Mouse (Mus musculus) thymus, postnatal 10 days (tissue): Measurements from ENCODE around the gene Pak1.
"Not testable (repeated sequence)": the region's sequence is repeated elsewhere in the genome, so short reads cannot be mapped to it uniquely, and the experiment has no call there.

Experiments
- DNase-seq, 2 experiments: peaks; one replicate each; pipeline ENCODE4 v3.0.0; 2021; ENCODE audit warnings: low spot score in 2 of 2

The Pak1 gene

GRCm38 (mm10) chr7:97849557-97849956 lies 61.2 kb downstream of the Pak1 start:
- not testable (repeated sequence) for DNase-seq

- no peak for DNase-seq
Observed at GRCm38 (mm10) chr7:97850331-97850730, 62.0 kb downstream of the Pak1 start.

- DNase-seq, result no peak
Observed at GRCm38 (mm10) chr7:97863512-97863911, 75.2 kb downstream of the Pak1 start.

- no peak for DNase-seq
Observed at GRCm38 (mm10) chr7:97864531-97864930, 76.2 kb downstream of the Pak1 start.

- DNase-seq, result no peak
Observed at GRCm38 (mm10) chr7:97867866-97868265, 79.5 kb downstream of the Pak1 start.

- DNase-seq, result no peak
Observed at GRCm38 (mm10) chr7:97868766-97869165, 80.4 kb downstream of the Pak1 start.

GRCm38 (mm10) chr7:97872396-97872795 lies 84.1 kb downstream of the Pak1 start:
- no peak for DNase-seq

GRCm38 (mm10) chr7:97873317-97873716 lies 85.0 kb downstream of the Pak1 start:
- DNase-seq, result no peak

- DNase-seq, result peak; percentile 51 to 53
Observed at GRCm38 (mm10) chr7:97877846-97878538, 89.7 kb downstream of the Pak1 start.

GRCm38 (mm10) chr7:97911646-97912045 lies 123.3 kb downstream of the Pak1 start:
- DNase-seq, result no peak

- no peak for DNase-seq
Observed at GRCm38 (mm10) chr7:97914833-97915516, 126.6 kb downstream of the Pak1 start.

- no peak for DNase-seq
Observed at GRCm38 (mm10) chr7:97919742-97920141, 131.4 kb downstream of the Pak1 start, which contains the start of gene Gdpd4. Gdpd4 (plus strand) TSS chr7:97919955.

- no peak for DNase-seq
Observed at GRCm38 (mm10) chr7:97925819-97926218, 137.5 kb downstream of the Pak1 start.

- DNase-seq, result no peak
Observed at GRCm38 (mm10) chr7:97926978-97927377, 138.6 kb downstream of the Pak1 start.

GRCm38 (mm10) chr7:97944485-97944884 lies 156.1 kb downstream of the Pak1 start:
- no peak for DNase-seq
